Mouse (Mus musculus) spleen, postnatal 36 days (tissue): ENCODE data around the gene Hist1h2ah.

Experiments used
- DNase-seq, 2 experiments: peaks; one replicate each; pipeline ENCODE4 v3.0.0; 2022; ENCODE audit warnings: low spot score in 2 of 2, mixed read lengths in 1 of 2

Hist1h2ah gene

GRCm38 (mm10) chr13:22039951-22040463 lies 4.6 kb upstream of the Hist1h2ah start:
- no peak for DNase-seq

GRCm38 (mm10) chr13:22039364-22039763 lies 4.0 kb upstream of the Hist1h2ah start:
- DNase-seq = no peak

- no peak for DNase-seq
Measured at GRCm38 (mm10) chr13:22037415-22037814, 2.0 kb upstream of the Hist1h2ah start.

DNA sequence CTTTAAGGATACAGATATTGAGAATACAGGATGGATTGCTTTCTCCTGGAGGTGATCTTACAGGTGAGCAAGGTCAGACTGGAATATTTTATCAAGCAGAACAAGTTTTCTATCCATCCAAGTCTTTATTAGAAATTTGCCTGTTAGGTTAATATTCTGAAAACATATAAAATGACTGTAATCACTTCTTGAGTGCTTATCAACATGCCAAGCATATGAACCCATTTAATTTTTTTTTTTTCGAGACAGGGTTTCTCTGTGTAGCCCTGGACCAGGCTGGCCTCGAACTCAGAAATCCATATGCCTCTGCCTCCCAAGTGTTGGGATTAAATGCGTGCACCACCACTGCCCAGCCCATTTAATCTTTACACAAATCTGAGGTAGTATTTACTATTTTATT lies 1.6 kb upstream of the Hist1h2ah start:
- no peak for DNase-seq

- no peak for DNase-seq
Measured at GRCm38 (mm10) chr13:22036149-22036956, 985 bp upstream of the Hist1h2ah start.

DNA sequence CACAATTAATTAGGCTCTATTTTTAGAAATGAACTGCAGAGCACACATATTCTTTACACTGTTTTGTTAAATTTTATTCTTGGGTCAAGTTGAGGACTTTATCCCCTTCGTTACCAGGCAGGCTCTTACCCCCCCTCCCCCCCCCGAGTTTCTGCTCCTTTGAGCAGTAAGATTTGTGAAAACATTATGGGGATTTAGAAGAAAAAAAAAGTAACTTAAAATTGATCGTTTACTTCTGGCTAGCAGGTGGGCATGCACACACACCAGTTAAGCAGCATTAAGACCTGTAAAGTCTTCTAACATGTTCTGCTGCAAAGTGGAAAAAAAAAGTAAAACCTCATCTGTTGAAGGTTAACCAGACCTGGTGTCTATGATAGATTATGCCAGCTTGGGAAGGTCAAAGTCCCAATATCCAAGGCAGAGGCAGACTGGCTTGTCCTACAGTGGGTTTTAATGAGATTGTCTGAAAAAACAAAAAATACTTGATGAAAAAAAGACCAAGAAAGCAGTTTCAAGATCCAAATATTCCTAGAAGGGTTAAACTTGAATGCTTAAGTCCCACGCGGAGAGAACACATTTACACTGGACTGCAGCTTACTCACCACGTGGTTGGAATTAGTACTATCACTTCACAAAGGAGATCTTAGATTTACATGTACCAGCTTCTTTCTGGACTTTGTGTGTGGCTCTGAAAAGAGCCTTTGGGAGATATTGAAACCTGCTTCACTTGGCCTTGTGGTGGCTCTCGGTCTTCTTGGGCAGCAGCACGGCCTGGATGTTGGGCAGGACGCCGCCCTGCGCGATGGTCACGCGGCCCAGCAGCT lies 713 bp downstream of the Hist1h2ah start:
- no peak for DNase-seq

DNA sequence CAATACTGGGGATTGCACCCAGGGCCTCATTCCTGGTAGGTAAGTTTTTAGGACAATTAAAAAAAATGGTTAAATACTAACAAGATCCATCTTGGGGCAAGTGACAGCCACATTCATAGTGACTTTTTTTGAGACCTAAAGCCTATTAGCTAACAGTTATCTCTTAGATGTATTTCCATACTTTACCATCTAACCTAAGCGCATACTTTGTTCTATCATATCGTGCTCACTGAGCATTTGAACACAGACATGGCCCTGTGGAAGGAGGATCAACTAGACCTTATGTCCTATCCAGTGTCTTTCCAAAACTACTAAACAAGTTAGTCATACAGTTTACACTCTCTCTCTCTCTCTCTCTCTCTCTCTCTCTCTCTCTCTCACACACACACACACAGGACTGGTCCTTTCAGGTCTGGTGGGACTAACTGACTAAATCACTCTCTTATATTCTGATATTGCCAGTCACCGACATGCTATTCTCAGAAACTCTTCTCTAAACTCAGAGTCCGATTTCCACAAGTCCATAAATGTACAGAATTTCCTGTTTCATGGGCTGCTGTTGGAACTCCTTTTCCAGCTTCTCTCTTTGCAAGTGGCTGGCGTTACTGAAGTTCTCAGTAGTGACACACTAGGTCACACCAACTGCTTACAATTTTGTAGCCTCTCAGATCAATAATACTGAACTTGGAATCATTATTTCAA lies 1.5 kb downstream of the Hist1h2ah start:
- DNase-seq = no peak

DNA sequence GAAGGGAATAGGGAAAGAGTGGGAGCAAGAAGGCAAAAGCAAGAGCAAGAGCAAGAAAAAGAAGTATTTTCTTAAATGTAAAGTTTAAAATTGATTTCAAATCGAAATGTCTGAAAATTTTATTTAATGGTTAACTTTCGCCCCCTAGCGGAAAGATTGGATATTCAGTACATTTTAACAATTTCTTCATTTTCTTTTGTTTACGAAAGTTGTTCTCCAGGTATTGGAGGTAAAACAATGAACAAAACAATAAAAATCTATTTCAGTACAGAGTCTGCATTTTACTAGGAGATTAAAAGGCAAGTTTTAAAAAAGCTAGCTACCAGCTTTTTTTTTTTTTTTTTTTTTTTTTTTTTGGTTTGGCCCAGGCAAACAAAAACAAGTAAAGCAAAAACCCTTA lies 4.9 kb downstream of the Hist1h2ah start:
- no peak for DNase-seq

- no peak for DNase-seq
Measured at GRCm38 (mm10) chr13:22029928-22030327, 5.4 kb downstream of the Hist1h2ah start.

GRCm38 (mm10) chr13:22028673-22029460 lies 6.5 kb downstream of the Hist1h2ah start:
- peak; percentile 85 to 92 for DNase-seq

DNA sequence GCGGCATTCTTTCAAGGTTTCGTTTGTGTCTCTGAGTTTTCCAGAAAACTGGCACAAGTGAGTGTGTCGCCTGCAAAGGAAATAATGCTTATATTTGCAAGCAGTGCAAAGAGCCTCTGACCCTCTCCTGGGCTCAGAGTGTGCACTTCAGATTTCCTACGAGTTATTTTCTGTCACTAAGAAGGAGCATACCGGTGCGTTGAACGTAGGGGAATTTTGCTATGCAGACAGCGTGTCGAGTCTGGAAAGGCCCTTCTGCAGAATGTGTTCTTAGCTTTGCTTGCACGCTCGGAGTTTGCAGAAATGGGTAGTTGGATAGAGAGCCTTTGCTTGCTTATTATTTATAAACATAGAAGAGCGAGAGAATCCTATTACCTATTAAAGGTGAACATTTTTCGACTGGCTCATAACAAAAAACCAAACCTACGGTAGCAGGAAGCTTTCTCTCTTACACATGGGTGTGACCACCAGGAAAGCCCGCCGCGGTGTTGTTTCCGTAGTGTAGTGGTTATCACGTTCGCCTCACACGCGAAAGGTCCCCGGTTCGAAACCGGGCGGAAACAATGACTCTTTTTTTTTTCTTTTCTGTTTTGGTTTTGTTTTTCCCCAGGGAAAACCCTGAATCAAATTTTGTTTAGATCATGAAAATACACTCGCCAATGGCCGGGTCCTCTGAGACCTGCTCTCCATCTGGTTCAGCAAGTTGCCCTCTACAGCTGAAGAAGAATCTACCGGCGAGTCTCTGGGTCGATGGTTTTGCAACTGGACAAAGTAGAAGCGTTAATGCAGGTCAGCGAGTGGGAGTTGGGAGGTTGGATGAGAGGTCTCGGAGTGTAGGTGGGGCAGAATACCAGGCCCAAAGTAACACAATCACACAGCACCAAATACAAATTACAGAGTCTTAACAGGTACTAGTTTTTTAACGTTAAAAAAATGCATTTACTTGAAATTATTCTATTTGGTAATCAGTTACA lies 9.0 kb downstream of the Hist1h2ah start:
- DNase-seq = peak; percentile 76 to 87

- peak; percentile 72 to 81 for DNase-seq
Measured at GRCm38 (mm10) chr13:22022241-22022640, 13.1 kb downstream of the Hist1h2ah start.

DNA sequence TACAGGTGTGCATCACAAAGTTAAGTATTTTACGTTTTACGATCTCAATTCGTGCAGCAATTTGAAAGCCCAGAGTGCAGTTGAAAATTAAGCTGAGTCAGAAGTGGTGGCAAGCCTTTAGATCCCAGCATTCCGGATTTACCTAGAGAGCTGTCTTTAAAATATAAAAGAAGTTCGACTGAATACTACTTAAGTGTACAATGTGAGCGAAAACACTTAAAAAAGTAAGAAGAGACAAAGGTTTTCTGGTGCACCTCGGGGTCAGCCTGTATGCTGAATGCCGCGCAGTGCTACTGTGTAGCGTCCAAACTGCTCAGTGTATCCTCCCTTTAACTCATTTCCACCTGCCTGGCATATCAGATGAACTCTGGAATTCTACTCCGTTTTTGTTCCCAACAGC lies 13.8 kb downstream of the Hist1h2ah start:
- no peak for DNase-seq

DNA sequence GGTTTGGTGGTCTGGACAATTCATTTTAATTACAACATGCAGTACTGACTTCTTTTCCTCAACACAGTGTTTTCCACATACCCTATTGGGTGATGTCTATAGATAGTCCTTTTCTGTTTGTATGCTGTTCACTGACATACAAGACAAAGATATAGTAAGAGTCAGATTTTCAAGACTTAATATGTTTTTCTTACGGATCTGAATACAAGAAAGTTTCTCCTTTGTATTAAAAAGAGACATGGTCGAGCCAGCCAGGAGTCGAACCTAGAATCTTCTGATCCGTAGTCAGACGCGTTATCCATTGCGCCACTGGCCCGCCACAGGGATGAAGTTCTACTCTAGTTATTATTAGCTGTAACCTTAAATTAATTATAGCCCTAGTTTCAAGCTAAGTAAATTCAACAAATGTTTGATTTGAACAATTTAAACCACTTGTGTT lies 14.4 kb downstream of the Hist1h2ah start:
- peak; percentile 62 to 71 for DNase-seq

GRCm38 (mm10) chr13:22019934-22020835 lies 15.2 kb downstream of the Hist1h2ah start:
- DNase-seq = peak; percentile 59 to 66

- peak; percentile 81 to 86 for DNase-seq
Measured at GRCm38 (mm10) chr13:22015479-22016450, 19.6 kb downstream of the Hist1h2ah start.

DNA sequence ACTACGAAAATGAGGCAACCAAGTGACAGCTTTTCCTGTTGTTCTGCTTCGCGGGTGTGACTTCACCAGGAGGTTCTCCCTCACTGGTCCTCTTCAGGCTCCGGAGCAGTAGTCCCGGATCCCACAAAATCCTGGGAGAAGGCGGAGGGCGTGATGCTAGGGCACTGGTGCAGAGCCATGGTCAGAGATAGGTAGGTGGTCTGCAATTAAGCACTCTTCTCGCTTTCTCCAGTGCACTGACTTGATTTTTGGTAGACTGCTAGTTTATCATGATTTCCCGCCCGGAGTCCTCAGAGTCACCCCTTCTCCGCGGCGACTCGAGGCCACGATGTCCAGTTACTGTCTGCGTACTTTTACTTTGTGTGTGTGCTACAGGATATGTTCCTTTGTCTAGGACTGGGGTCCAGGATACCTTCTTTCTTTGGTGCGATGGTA lies 20.9 kb downstream of the Hist1h2ah start:
- no peak for DNase-seq

GRCm38 (mm10) chr13:22013716-22014115 lies 21.7 kb downstream of the Hist1h2ah start:
- DNase-seq = no peak
